Mouse (Mus musculus): Measurements from ENCODE around the gene Zim1. TPM values are rescaled to one million over a fixed set of nuclear protein-coding genes. Genes with fewer than 3 reads are reported as not detected.

The Zim1 gene
- total RNA-seq, 2 experiments from 2014 or later: 5.0 to 6.5 TPM

DNA sequence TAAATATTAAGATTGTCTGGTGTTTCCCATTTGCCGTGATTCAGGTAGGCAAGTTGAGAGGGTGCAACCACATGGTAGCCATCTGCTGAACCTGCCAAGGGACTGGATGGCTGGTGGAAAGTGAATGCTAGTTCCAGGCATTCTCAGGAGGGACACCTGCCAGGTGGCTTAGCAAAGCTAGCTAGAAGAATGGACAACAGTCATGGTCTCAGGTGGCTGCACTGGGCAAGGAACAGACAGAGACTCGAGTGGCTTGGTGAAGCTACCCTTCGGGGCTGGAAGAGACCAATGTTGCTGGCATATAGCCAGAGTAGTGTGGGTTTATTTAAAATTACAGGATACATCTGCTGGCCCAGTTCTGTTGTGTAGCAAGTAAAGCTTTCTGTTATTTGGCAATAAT, 60.4 kb downstream of the Zim1 start:
- no peak for DNase-seq (ENCODE audit: low spot score in 2 of 2)

More for the DNA sequence above, 60.4 kb downstream of the Zim1 start:
- Histone ChIP-seq H3K4me3 (no peak overlapping the region), H3K27ac (no peak overlapping the region)
- no peak for TF ChIP-seq CTCF (conservative IDR thresholded peaks at IDR 0.05)

Other genes with a start within 250 kb of the Zim1 start
- under 1 TPM in 1 of 2 experiments, not detected in 1; 0.08 TPM for gene Olfr1336, start 240.3 kb downstream of the Zim1 start, total RNA-seq (2021)
- gene Olfr1346, start 229.3 kb downstream of the Zim1 start, total RNA-seq (2021): not detected
- not detected for gene Olfr5, start 209.5 kb downstream of the Zim1 start, total RNA-seq (2021)
- gene Olfr1347, start 196.7 kb downstream of the Zim1 start, total RNA-seq (2021): not detected
- not detected for gene Olfr1348, start 187.7 kb downstream of the Zim1 start, total RNA-seq (2021)
- gene Olfr1349, start 173.5 kb downstream of the Zim1 start, total RNA-seq (2021): not detected
- not detected for gene Olfr1350, start 131.6 kb downstream of the Zim1 start, total RNA-seq (2021)
- 100 to 1,000 TPM; 172 to 173 TPM for gene Peg3, start 34.0 kb upstream of the Zim1 start, total RNA-seq (2021)
- gene Usp29, start 34.1 kb upstream of the Zim1 start, total RNA-seq (2021): 10 to 100 TPM; 29.7 to 31.6 TPM

Measured in layer of hippocampus, adult 2 months (tissue).